Mouse (Mus musculus): ENCODE measurements around the gene Tle4.

DNA sequence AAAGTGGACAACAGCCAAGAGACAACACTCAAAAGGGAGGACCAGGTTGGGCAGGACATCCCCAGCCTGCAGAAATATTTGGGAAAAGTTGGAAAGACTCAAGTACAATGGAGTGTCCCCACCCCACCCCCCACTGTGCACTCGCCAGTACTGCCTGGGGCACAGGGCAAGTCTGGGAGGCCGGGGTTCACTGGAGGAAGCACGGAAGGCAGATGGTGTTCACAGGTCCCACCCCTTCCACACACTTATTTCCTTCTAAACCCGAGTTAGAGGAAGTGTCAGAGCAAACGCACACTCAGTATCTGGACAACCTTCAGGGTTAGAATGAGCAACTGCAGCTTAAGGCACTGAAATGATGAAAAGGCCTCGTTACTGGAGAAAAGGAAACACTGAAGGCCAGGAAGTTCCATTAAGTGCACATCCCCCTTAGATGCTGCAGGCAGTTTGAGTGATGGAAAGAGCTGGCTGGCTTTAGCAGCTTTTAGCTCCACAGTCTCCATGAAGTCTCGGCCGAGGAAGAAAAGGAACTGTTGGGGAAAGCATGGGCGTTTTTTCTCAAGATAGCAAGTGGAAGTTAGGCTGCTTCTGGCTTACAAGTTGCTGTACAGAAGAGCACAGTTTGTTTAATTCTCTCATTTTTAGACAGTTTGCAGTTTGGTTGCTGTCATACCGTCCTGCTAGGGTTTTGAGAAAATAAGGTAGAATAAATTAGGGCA, 37.5 kb upstream of the Tle4 start:
- TF ChIP-seq CTCF (IDR thresholded peaks at IDR 0.05; ENCODE audit: low read depth, low read length) (no peak), GATA1 (IDR thresholded peaks at IDR 0.05; ENCODE audit: borderline replicate concordance, low read length) (no peak), GATA2 (IDR thresholded peaks at IDR 0.05; ENCODE audit: borderline replicate concordance, low read depth, low read length) (no peak), POLR2AphosphoS5 (IDR thresholded peaks at IDR 0.05; ENCODE audit: insufficient replicate concordance, low read depth, low read length) (no peak)
